ENCODE assay signal across 8 mouse cellular contexts in genomic region chr1:163928846-163929245, GRCm38 (mm10). TPM values are rescaled to one million over a fixed set of nuclear protein-coding genes. Genes with fewer than 3 reads are reported as not detected.
DNase-seq lines count a peak whose midpoint lies in the region; ATAC-seq and TF ChIP-seq lines count a peak whose summit lies in the region.

Scyl3 (plus strand) TSS chr1:163929100.

- ATAC-seq in hindbrain, embryonic 16.5 days: no peak

- H3K79me3 ChIP-seq in C2C12 (ENCODE audit: low read depth): peaks cover 10% of the 10 kb centered on the region

- H3K27me3 ChIP-seq in C2C12 (ENCODE audit: control insufficient read depth, insufficient read depth, insufficient read length): no peaks in the 10 kb centered on the region
- no peaks in the 10 kb centered on the region for H3K27me3 ChIP-seq in hindbrain, embryonic 16.5 days (replicated peaks; ENCODE audit: control insufficient read depth, insufficient read depth, low read length)

- H3ac ChIP-seq in C2C12 (ENCODE audit: control insufficient read depth, insufficient read length, low read depth): peak within 1 kb of the TSS; percentile 88

- H3K4me2 ChIP-seq in hindbrain, embryonic 16.5 days (ENCODE audit: low read length): peak within 1 kb of the TSS; percentile 63

- H3K9ac ChIP-seq in hindbrain, embryonic 16.5 days (ENCODE audit: low read depth, low read length): peak within 1 kb of the TSS; percentile 97

- H3K36me3 ChIP-seq in C2C12 (ENCODE audit: control insufficient read depth, insufficient read depth) (peaks cover 8% of the 10 kb centered on the region), macrophage (ENCODE audit: inconsistent target) (peaks cover 7% of the 10 kb centered on the region; the same call in 1 of the 2 replicates)
- 0 out of 2 replicates have a peak, but pooled peaks cover 4% of the 10 kb centered on the region for H3K36me3 ChIP-seq in hindbrain, embryonic 16.5 days (ENCODE audit: control insufficient read depth, insufficient read depth, low read length)

- intact Hi-C loops in gastrocnemius, adult 2 months (cut with DNase I): no loop called here
- intact Hi-C loops in gastrocnemius, postnatal 36 days (cut with DNase I): loop anchor here (2.0 kb wide), 1 partner anchor 66 kb away; the partner anchor contains the start of genes BC055324 and Mettl18

- H3K4me3 ChIP-seq in gastrocnemius, adult 2 months: peak within 1 kb of the TSS; percentile 77
- H3K4me3 ChIP-seq in C2C12 (ENCODE audit: insufficient read depth, poor library complexity, severe bottlenecking) (peak within 1 kb of the TSS; percentile 71), macrophage (ENCODE audit: inconsistent target) (peak within 1 kb of the TSS; percentile 32)
- peak within 1 kb of the TSS; percentile 96 for H3K4me3 ChIP-seq in brown adipose tissue, adult 24 weeks (ENCODE audit: insufficient read depth, low read depth, low read length)
- H3K4me3 ChIP-seq in hindbrain, embryonic 16.5 days (ENCODE audit: low read length): peak within 1 kb of the TSS; percentile 99

- H3K79me2 ChIP-seq in C2C12 (ENCODE audit: control insufficient read depth, insufficient read depth) (peaks cover 29% of the 10 kb centered on the region), macrophage (ENCODE audit: inconsistent target) (peaks cover 37% of the 10 kb centered on the region)

- H3K9me3 ChIP-seq in hindbrain, embryonic 16.5 days (ENCODE audit: control insufficient read depth, low read length): no peaks in the 10 kb centered on the region

- WGBS in hindbrain, embryonic 16.5 days: 69% methylated on average over 7 of the region's 7 CpGs
- 89% methylated on average over 7 of the region's 7 CpGs for WGBS in macrophage (ENCODE audit: missing documents)

- no peak for TF ChIP-seq CTCF in gastrocnemius, adult 2 months (IDR thresholded peaks at IDR 0.05)
- no peak for TF ChIP-seq CTCF in C2C12 (IDR thresholded peaks at IDR 0.05; ENCODE audit: control insufficient read depth, insufficient read depth, insufficient read length)

- DNase-seq in gastrocnemius, adult 2 months: no peak
- DNase-seq in gastrocnemius, postnatal 10 days: no peak
- no peak for DNase-seq in gastrocnemius, postnatal 36 days
- DNase-seq in lung, adult 18-20 months: no peak

- no peaks in the 10 kb centered on the region; the same call in none of the 2 replicates for H3K4me1 ChIP-seq in brown adipose tissue, adult 24 weeks (ENCODE audit: control insufficient read depth, insufficient read depth, insufficient read length, low read length)
- peaks cover 10% of the 10 kb centered on the region for H3K4me1 ChIP-seq in hindbrain, embryonic 16.5 days (ENCODE audit: control insufficient read depth, insufficient read depth, low read depth, low read length)

- H3K27ac ChIP-seq in gastrocnemius, adult 2 months: peak within 1 kb of the TSS; percentile 94
- H3K27ac ChIP-seq in brown adipose tissue, adult 24 weeks (replicated peaks; ENCODE audit: low read depth, low read length): peak within 1 kb of the TSS; percentile 76
- H3K27ac ChIP-seq in hindbrain, embryonic 16.5 days (ENCODE audit: low read depth, low read length): peak within 1 kb of the TSS; percentile 90
- H3K27ac ChIP-seq in macrophage: no peak within 1 kb of the TSS

TF ChIP-seq in C2C12, 6 proteins besides CTCF, POLR2A, EP300 and RAD21:
- TF ChIP-seq USF1 (IDR thresholded peaks at IDR 0.05; ENCODE audit: low read depth) (no peak), CEBPB (IDR thresholded peaks at IDR 0.05; ENCODE audit: low read depth) (no peak), MYOD1 (IDR thresholded peaks at IDR 0.05; ENCODE audit: control insufficient read depth, insufficient read length, low read depth) (no peak), MAX (IDR thresholded peaks at IDR 0.05) (no peak), FOSL1 (IDR thresholded peaks at IDR 0.05; ENCODE audit: insufficient read depth, low read length, poor library complexity, severe bottlenecking) (no peak), MYOG (IDR thresholded peaks at IDR 0.05; ENCODE audit: control insufficient read depth, extremely low read depth, insufficient read length) (no peak)

RNA-seq across cellular contexts. Expression of gene Scyl3, which starts in this region (rescaled TPM):
- 1 to 10 TPM; 4.3 to 5.9 TPM for total RNA-seq in gastrocnemius, adult 2 months (2021)
- 1 to 10 TPM; 5.7 to 7.9 TPM for total RNA-seq in gastrocnemius, postnatal 10 days (2021)
- polyA plus RNA-seq in C2C12 (2012; fragmentation: generic; extraction: Trizol): 4.4 TPM
- polyA plus RNA-seq in brown adipose tissue, adult 24 weeks (2012; ENCODE audit: insufficient read depth, insufficient read length, missing spikeins): 6.2 and 6.3 TPM in 2 replicates
- 13.1 and 14.7 TPM in 2 replicates for polyA plus RNA-seq in hindbrain, embryonic 16.5 days (2015; fragmentation: Nextera tagmentation; extraction: Ambion mirVana)
- 10 to 100 TPM; 21.3 to 79.9 (median 53.5) TPM for total RNA-seq in macrophage (2018; cell fraction: chromatin; rRNA removed)
- 10 to 100 TPM in 24 of 26 experiments, 1 to 10 TPM in 2; 9.3 to 20.5 (median 15.2) TPM for total RNA-seq in macrophage (2018; cell fraction: cytosol; rRNA removed)
- total RNA-seq in macrophage (2018; cell fraction: nucleus; rRNA removed): 10 to 100 TPM; 19.1 to 64.9 (median 32.1) TPM
- polyA plus RNA-seq in macrophage (2018): 14.2 to 17.7 TPM (median 16.2 TPM) in 3 replicates
- 1 to 10 TPM; 4.7 to 4.9 TPM for total RNA-seq in gastrocnemius, postnatal 36 days (2021)

Comparison
In these comparisons a context has a peak if more than half of its experiments do, and no peak if none do; other contexts are left out.
1. H3K4me3 ChIP-seq: peak in every context shown above with its lines; median percentile 99 in hindbrain, embryonic 16.5 days; 96 in brown adipose tissue, adult 24 weeks; 77 in gastrocnemius, adult 2 months; 71 in C2C12; 32 in macrophage.